ENCODE assay signal across 17 mouse cellular contexts in the genomic region with DNA sequence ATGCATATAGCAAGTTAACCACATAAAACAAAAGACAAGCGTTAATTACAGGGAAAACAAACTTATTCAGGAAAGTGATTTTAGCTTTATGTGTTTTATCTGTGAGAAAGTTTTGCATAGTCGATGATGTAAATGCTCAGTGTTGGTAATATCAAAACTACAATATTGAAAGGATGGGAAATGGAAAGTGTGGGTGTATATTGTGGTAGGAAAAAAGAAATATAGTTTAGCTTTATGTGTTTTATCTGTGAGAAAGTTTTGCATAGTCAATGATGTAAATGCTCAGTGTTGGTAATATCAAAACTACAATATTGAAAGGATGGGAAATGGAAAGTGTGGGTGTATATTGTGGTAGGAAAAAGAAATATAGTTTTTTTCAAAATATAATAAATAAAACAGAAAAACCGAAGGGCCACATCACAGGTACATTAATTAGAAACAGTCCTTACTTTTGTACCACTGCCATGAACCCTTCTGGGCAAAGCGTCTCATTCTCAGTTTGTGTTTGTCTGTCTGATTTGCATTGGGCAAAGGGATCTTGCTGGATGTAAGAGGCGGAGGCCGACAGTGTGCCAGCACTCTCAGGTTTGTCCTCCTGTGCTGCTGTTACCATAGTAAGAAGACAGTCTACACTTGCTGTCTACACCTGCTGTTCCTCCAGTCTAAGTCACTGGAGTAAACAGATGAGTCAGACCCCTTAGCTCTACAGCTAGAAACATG.
"Had no signal": no experiment of that assay in that cellular context is flagged by ENCODE, and none has a peak within 500 bp of the region (broad histone marks: within the 10 kb centered on the region; RNA-seq: fewer than 3 reads in every experiment).

No protein-coding gene starts in this region.

- H3K36me3 ChIP-seq: limb, embryonic 10.5 days; limb, embryonic 13.5 days; liver, embryonic 12.5 days; liver, embryonic 15.5 days; midbrain, embryonic 15.5 days had no signal

- H3K9ac ChIP-seq: limb, embryonic 13.5 days; liver, embryonic 12.5 days; liver, embryonic 15.5 days; midbrain, embryonic 15.5 days had no signal

- H3K4me2 ChIP-seq: limb, embryonic 13.5 days; liver, embryonic 12.5 days; liver, embryonic 15.5 days; midbrain, embryonic 11.5 days; midbrain, embryonic 15.5 days had no signal

- ATAC-seq: liver, embryonic 12.5 days; midbrain, embryonic 15.5 days had no signal

- H3K9me3 ChIP-seq: limb, embryonic 10.5 days; limb, embryonic 13.5 days; liver, embryonic 12.5 days; liver, embryonic 15.5 days; midbrain, embryonic 15.5 days had no signal

- DNase-seq: kidney, adult 2 months; kidney, postnatal 25 days; layer of hippocampus, adult 9-11 months; liver; lung, adult 2 months; lung, postnatal 14 days; lung, postnatal 4 days; thymus, adult 18-20 months; thymus, postnatal 36 days had no signal

- H3K27ac ChIP-seq: kidney, postnatal 0 days; layer of hippocampus, adult 2 months; limb, embryonic 10.5 days; limb, embryonic 13.5 days; liver, embryonic 12.5 days; liver, embryonic 15.5 days; midbrain, embryonic 15.5 days had no signal

- H3K4me1 ChIP-seq: limb, embryonic 10.5 days; limb, embryonic 13.5 days; liver, embryonic 12.5 days; liver, embryonic 15.5 days; midbrain, embryonic 15.5 days had no signal

- H3K4me3 ChIP-seq: layer of hippocampus, adult 2 months; limb, embryonic 10.5 days; limb, embryonic 13.5 days; liver, embryonic 12.5 days; liver, embryonic 15.5 days; midbrain, embryonic 15.5 days had no signal

- H3K27me3 ChIP-seq: limb, embryonic 13.5 days; liver, embryonic 12.5 days; liver, embryonic 15.5 days; midbrain, embryonic 15.5 days had no signal
